Mouse (Mus musculus) embryo, embryonic 11 days (tissue): ENCODE results near the gene Nrg4.
"Not testable (repeated sequence)": the region's sequence is repeated elsewhere in the genome, so short reads cannot be mapped to it uniquely, and the experiment has no call there.

Experiments
- DNase-seq: peaks from one replicate; pipeline ENCODE4 v3.0.0-alpha.2; 2015

Gene Nrg4

DNA sequence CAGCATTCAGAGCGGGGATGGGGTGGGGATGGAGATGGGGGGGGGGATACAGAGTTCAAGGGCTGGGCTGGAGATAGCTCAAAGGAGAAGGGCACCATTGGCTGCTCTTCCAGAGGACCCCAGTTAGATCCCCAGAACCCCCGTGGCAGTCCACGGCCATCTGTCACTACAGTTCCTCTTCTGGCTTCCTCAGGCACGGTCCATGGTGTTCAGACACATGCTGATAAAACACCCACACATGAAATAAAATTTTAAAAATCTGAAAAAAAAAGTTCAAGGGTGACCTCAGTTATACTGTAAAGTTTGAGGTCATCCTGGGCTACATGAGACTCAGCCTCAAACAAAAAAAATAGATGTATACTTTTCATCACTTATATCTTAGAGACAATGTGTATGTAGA lies 78.2 kb downstream of the Nrg4 start:
- no peak for DNase-seq

DNA sequence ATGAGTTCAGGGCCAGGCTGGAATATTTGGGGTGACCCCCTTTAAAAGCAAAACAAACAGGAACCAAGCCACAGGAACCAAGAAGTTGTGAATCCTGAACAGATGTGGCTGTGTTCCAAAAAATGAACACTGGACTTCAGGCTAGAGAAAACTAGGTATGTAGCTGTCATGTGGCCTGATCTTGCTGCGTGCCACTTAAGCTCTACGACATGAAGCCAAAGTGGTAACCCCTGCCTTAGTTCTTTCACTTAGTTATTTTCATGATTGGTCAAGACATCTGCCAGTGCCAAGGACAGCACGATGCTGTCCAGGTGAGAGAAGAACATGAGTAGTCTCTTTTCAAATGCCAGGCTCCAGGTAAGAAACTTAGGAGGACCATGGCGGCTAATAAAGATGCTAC lies 79.7 kb downstream of the Nrg4 start:
- DNase-seq, result no peak

DNA sequence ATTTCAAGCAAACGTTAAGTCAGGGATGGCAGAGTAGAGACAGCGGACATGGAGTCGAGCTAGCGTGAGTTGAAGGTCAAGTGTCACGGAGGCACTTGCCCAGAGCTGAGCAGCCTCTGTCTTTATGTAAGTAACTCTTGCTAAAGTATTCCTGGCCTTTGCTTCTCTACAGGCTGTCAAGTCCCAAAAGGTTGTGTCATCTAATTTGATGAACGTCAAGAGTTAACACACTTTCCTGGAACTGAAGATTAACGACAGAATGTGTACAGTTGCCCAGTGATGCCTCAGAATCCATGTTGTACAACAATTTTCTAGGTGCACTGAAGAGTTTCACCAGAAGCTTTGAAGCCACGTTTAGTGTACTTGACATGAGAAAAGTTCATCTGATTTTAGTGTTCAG lies 80.2 kb downstream of the Nrg4 start:
- DNase-seq, result no peak

DNA sequence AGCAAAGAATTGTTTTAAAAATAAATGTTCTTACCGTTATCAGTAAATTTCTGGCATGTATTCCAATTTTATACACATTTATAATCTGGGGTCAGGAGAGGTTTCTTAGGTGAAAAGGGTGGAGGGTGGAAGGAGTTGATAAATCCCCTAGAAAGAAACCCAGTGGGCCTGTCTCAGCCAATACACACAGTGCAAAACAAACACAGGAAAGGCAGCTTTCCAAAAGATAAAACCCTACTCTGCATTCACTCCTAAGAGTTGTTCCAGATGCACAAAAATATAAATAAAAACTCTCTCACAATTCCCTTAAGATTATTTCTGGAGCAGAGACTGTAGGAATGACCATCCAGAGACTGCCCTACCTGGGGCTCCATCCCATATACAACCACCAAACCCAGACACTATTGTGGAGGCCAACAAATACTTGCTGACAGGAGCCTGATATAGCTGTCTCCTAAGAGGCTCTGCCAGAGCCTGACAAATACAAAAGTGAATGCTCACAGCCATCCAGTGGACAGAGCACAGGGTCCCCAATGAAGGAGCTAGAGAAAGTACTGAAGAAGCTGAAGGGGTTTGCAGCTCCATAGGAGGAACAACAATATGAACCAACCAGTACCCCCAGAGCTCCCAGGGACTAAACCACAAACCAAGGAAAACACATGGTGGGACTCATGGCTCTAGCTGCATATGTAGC lies 81.4 kb downstream of the Nrg4 start:
- DNase-seq, result not testable (repeated sequence)

DNA sequence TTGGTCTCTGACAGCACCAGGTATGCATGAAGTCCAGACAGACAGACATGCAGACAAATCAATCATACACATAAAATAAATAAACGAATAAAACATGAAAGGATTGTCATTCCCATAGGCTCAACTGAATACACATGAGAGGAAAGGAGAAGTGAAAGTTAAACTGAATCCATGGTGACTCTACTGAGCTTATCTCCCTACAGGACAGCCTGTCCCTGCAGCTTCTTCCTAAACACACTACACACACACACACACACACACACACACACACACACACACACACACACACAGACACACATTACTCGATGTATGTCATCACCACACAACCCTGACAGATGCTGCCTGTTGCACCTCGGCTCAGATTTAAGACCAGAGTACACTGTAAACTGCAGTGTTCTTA lies 82.6 kb downstream of the Nrg4 start:
- no peak for DNase-seq

DNA sequence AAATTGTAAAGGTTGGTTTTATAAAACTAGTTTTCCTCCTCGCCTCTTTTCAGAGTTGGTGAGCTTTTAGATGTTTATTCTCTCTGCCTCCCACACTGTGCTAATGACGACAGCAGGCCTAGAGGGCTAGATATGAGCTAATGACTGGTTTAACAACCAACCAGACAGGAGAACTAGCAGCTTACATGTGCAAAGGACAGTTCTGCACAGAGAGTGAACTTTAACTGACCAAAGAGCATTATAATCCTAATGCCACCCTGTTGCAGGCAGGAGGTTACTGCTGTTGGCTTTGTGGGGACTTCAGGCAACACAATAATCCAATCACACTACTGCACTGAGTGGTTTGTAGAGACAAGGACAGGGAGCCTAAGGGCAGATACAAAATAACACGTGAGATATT lies 83.4 kb downstream of the Nrg4 start:
- no peak for DNase-seq

DNA sequence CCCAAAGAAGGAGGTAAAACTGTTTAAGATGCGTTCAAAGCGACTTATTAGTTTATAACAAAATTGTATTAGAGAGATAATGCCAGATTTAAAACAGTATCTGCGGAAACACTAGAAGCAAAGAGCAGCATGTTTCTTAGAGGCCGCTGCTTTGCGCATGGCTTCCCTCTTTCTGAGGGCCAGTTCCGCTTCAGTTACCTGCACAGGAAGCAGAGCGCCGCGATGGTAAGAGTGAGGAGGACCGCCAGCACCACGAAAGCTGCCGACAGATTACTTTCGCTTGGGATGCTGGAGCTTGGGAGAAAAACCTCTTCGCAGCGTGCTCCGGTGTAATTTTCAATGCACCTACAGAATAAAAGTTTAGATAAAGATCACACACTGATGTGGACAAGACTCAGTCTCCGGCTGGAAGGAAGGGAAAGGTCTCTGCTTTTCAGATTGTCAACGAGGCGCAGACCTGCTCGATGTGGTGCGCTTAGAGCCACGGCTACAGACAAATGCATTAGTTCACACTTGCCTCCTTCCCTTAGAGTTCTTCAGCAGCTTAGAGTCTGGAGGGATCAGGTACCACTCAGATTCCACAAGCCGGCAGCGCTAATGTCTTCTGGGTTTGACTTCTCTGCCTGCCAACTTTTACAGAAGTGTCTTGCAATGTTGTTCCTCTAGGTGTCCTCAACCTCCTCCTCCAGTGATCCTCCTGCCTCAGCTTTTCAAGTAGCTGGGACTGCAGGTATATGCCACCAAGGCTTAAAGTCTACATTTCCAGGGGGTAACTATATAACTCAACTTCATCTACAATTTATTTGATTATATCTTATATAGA lies 84.6 kb downstream of the Nrg4 start:
- DNase-seq, result peak; percentile 57

DNA sequence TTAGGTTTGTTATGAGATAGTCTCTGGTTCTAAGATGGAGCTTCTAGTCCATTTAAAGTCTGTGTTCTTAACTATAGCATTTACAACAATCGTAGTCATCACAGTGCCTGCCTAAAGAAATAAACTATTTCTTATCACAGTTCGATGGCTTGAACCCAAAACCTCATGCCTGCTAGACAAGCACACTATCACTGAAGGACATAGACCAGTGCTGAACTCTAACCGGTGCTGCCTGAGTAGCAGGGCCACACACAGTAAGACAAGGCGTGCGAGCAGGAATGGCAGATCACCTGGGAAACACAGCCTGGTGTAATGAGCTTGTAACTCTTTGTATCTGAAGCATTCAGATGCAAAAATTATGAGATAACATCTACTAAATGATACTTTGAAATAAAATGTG lies 85.8 kb downstream of the Nrg4 start:
- DNase-seq, result no peak

DNA sequence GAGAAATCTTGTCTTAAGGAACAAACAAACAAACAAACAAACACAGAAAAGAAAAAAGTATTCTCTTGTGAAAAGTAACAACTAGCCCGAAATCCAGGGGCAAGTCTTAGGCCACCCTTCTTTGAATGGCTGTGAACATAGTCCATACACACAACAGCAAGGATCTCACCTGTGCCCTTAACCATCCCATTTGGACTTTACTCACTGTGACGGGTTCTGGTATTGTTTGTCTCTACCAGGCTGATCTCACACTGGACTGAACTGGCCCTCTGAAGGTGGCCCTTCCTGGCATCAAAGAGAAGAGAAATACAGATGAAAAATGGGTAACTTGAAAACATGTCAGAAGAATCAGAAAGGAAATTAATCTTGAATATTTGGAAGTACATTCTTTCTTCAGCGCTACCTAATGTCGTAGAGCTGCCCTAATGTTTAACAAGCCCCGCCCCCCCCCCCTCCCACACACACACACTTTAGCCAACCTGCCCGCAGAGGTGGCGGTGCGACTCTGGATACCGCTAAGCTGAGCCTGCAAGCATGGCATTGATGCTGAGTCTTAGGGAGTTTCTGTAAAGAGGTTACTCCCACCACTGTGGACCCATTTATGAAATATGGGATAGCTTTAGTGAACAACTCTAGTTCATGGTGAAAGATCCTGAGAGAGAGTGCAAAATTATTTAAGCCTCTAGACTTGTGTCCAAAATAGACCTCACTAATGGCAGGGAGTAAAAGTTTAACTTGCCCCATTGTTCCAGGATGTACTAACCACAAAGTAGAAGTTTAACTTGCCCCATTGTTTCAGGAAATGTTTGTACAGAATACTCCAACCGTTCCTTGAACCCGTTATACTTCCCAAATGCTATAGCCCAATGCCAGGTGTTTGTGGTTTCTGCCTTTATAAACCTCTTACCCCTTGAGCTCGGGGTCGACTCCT lies 90.1 kb downstream of the Nrg4 start:
- DNase-seq, result no peak

DNA sequence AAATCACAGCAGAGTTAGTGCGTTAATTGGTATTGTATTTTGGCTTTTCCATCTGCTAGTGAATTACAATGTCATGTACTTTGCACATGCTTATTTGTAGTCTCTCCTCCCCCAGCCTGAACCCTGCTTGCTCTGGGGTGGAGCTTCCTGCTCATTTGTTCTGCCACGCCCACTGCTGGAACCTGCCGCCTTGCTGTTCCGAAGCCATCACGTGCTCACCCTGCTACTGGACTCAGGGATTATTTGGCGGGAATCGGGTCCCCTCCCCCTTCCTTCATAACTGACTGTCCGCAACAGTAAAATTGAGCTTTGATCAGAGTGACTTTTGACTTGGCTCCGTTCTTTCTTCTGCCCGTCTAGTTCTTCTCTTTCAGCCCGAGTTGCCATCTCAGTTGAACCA lies 93.6 kb downstream of the Nrg4 start:
- not testable (repeated sequence) for DNase-seq

DNA sequence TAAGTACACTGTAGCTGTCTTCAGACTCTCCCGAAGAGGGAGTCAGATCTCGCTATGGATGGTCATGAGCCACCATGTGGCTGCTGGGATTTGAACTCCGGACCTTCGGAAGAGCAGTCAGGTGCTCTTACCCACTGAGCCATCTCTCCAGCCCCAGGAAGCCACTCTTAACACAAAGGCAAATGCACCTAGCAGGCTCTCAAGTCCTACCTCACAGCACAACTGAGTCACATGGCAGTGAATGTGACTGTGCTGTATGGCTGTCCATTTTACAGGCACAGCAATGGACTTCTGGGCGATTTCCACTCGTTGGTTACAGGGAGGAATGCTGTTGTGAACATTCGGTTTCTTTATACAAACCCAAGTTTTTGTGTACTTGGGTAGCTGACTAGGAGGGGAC lies 94.1 kb downstream of the Nrg4 start:
- no peak for DNase-seq

DNA sequence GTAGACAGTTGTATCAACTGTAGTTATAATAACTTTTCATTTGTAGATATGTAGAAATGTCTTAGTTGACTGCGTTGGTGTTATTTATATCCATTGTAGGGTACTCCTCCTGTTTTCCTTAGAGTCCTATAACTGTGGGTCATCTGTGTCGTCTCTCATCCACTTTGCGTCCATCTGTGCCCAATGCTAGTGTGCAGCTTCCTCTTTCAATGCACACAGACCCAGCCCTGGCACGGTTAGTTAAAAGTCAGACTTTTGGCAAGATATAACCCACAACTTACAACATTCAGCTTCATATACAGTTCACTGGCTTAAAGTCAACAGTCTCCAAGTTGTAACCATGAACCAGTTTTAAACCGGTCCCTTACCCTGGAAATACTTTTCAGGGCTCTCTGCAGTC lies 94.5 kb downstream of the Nrg4 start:
- DNase-seq, result no peak

DNA sequence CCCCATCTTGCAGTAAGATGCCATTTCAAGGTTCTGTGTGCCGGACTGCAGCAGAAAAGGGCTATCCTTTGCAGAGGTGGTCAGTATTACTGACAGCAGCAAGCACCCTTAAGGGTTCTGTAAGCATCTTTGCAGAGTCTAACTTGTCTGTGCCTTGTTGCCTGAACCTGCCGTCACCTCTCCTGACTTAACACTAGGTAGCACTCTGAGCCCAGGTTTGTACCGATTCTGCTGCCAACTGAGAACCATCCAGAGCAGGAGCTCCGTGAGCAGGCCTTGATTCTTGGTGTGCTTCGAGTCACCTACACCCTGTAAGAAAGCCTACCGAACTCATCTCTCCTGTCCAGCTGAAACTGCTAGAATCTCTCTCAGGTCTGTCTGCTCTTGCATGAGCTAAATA lies 95.1 kb downstream of the Nrg4 start:
- DNase-seq, result no peak

DNA sequence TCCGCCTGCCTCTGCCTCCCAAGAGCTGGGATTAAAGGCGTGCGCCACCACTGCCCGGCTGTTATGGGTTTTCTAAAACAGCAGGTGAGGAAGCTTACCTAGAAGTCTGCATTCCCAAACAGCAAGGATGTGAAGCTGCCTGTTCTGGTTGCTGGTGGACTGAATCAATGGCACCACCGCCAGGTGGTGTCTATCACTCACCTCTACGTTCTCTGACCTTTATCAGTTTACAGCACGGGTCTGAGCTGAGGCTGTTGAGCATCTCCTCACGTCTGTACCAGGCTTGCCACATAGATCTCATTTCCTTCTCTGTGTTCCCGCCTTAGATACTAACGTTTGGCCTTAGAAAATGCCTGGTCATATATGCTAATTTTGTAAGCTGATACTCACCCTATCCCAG lies 97.6 kb downstream of the Nrg4 start:
- DNase-seq, result no peak

DNA sequence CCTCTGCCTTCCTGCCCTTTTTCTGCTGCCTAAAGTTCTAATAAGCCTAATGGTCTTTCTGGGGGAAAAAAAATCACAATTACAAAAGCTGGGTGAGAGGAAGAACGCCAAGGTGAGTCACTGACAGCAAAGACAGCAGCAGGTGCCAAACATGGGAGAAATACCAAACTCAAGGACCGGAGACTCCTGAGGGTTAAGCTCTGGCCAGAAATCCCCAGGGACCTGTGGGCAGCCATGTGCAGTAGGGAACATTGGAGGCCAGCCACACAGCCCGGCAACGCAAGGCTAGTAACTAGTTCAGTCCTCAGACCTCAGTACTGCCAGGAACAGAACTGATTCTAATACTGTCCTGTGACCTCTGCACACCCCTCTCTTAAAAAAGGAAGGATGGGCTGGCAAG lies 98.5 kb downstream of the Nrg4 start:
- DNase-seq, result no peak

DNA sequence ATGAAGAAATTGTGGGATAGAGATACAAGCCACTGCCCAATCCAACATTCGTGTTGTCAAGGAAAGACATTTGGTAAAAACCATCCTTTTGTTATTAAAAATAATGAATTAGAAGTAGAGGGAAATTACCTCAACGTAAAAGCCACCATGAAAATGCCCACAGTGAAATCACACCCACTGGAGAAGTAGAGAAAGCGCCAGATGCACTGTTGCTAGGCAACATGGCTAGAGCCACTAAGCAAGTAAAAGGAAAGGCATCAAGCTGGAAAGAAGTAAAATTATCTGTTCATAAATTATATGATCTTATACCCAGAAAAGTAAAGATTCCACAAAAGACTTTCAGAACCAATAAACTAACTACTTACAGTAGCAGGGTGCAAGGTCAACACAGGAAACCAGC lies 100.4 kb downstream of the Nrg4 start:
- DNase-seq, result no peak

DNA sequence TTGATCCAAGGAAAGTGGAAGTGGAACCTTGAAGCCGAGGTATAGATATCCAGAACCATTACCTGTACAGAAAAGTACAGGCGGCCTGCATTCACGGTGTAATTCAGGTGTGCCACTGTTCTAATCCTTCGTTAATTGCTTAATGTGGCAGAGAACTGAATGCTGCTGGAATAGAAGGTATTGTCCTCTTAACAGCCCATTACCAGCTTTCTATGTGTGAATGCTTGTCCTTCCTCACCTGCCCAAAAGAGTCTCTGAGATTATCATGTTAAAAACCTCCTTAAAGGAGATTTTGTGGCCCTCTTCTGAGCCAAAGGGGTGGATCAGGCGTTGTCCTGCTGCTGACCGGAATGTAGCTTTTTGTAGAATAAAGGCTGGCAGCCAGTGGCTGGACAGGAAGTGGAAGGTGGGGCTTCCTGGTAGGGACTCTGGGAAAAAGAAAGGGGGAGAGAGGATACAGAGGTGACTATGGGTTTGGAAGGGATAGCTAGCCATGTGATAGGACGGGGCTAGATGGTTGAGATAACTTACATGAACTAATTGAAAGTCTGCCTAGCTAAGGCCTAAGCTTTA lies 101.4 kb downstream of the Nrg4 start:
- DNase-seq, result no peak

DNA sequence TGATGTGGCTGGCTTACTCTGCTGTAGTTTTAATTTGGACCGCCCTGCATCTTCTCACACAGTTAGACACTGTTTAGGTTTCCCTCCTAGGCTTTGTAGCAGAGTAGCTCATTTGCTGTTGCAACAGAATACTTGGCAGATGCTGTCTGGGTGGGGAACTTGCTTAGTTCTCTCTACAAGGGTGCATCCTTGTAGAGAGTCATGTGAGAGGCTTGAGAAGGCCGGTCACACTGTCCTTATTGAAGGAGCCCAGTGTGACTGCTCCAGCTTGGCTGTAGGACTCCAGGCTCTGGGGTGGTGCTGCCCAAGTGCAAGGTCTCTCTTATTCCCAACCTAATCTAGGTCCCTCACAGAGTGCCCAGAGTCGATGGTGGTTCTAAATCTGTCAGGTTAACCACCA lies 109.3 kb downstream of the Nrg4 start:
- no peak for DNase-seq

DNA sequence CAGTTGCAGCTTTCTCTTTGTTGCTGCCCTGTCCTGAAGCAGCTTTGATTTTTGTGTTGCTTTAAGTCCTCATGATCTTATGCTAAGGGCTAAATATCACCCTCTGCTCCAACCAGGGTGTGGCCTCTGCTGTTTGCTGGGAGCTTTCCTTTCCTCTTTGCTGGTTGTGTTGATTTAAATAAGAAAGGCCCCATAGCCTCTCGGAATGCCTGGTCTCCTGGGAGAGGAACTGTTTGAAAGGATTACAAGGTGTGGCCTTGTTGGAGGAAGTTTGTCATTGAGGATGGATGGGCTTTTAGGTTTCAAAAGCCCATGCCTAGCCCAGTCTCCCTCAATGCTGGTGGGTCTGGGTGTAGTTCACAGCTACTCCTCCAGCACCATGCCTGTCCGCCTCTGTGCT lies 110.6 kb downstream of the Nrg4 start:
- no peak for DNase-seq

DNA sequence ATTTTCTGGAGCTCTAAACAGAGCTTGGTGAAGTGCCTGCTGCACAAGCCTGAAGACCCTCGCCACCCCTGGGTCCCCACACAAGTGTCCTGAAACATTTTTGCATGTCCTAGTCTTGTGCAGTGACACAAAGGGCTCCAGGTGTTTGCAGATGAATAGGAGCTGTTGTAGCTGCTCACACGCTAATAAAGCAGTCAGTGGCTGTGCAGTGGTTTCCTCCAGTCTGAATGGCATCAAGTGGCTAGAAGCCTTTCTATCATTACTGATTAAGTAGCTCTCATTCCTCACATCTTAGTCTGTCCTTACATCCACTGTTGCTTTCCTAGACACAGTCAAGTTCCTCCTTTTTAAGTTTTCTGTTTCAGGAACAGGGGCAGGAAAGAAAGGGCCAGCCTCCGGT lies 111.0 kb downstream of the Nrg4 start:
- no peak for DNase-seq

DNA sequence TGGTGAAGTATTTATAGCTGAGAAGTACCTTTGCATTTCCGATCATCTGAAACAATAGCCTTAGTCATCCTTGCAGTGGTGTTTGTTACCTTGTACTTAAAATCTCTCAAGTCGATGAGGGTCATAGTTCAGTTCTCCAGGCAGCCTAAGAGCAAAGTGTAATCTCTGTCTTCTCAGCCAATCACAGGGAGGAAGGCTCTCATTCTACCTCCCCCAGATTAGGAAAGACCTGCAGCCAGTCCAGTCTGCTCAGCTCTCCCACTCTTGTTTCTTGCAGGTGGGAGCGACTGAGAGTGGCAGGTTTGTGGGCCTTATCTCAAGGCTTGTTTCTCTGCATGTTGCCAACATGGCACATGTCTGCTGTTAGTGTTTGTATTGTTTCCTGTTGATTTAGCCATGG lies 111.6 kb downstream of the Nrg4 start:
- DNase-seq, result no peak

DNA sequence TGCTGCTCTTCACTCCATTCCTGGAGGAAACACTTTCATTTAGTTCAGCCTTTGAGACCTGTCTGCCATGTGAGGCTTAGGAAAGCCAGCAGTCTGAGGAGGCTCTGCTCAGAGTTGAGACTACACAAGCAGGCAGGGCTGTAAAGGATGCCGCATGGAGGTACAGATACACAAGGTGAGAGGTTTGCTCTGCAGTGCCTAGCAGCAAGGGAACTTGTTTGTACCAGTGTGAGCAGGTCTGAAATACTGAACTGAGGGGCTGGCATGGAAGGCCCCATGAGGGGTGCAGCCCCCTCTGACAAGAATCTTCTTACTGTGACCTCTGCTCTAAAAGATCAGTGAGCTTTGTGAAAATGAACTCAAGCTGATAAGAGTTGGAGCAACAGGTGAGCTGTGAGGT lies 113.2 kb downstream of the Nrg4 start:
- no peak for DNase-seq

DNA sequence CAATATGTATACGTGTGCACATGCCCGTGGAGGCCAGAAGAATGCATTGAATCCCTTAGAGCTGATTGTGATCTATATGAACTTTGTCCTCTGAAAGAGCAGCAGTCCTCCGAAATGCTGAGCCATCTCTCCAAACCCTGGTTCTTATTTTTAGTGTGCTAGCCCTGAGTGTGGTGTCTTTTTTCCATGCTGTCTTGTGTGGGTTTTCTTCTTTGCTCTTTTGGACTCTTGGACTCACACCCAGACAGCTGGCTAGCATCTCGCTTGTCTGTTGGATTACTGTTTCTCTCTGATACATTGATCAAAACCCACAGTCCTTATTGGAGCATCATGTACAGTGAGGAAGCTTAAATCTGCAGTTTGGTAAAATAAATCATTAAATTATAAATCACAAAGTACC lies 115.0 kb downstream of the Nrg4 start:
- no peak for DNase-seq
